Mouse (Mus musculus) liver, postnatal 0 days (tissue): ENCODE measurements around the gene Znhit6.

ENCODE experiments used
- CTCF ChIP-seq: sonication (generic); IDR thresholded peaks from 2 replicates; pipeline ENCODE4 v1.5.1; 2016; ENCODE audit warnings: antibody characterized with exemption, low read depth
- EP300 ChIP-seq: IDR thresholded peaks from 2 replicates; pipeline ENCODE4 v1.6.1; 2016; ENCODE audit warnings: antibody characterized with exemption, low read depth, mild to moderate bottlenecking

DNA sequence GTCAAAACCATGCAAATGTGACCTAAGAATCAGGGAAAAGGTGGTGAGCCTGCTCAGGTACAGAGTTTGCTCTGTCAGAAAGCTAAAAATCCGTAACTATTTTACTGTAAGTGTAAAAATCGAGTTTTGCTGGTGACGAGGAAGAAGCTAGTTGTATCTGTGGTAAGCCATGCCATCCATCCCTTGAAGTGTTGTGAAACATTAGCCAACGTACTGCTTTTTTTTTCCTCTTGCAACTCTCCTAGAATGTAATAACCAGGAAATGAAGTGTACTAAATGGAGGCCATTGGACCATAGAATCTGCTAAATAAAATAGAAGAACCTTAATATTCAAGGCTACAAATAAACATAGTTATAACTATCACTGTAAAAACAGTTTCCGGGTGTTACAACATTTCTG, 32.3 kb downstream of the Znhit6 start:
- no peak for TF ChIP-seq EP300
- TF ChIP-seq CTCF, result no peak
